Mouse (Mus musculus) liver, embryonic 11.5 days (tissue): ENCODE data around the gene Cpne1. TPM values are rescaled to one million over a fixed set of nuclear protein-coding genes. Genes with fewer than 3 reads are reported as not detected.
A peak's percentile ranks its signal among the peaks of the same experiment; 100 is the strongest.
"Not testable (repeated sequence)": the region's sequence is repeated elsewhere in the genome, so short reads cannot be mapped to it uniquely, and the experiment has no call there.

ENCODE experiments used
- ATAC-seq: fragments of 200-750 bp; cut with Nextera tagmentation; replicated peaks from 2 replicates; pipeline ENCODE4 v1.8.0; 2017; ENCODE audit warnings: moderate number of reproducible peaks, mild to moderate bottlenecking, moderate TSS enrichment, moderate library complexity; ENCODE audit not compliant: low FRiP score
- DNase-seq: peaks from one replicate; pipeline ENCODE4 v3.0.0-alpha.2; 2017; ENCODE audit warnings: low spot score
- H3K27ac ChIP-seq: fragments of 300-500 bp; sonication (generic); 2 replicates; pipeline ENCODE4 v1.5.1; 2014; ENCODE audit warnings: mild to moderate bottlenecking, low read depth, low read length, control low read depth
- H3K27me3 ChIP-seq: fragments of 300-500 bp; sonication (generic); replicated peaks from 2 replicates; pipeline ENCODE4 v1.6.1; 2014; ENCODE audit warnings: low read length, mixed read lengths; ENCODE audit not compliant: control insufficient read depth, insufficient read depth
- H3K36me3 ChIP-seq: fragments of 300-500 bp; sonication (generic); 2 replicates; pipeline ENCODE4 v1.6.1; 2014; ENCODE audit warnings: mild to moderate bottlenecking, low read length, moderate library complexity, mixed read lengths; ENCODE audit not compliant: control insufficient read depth, insufficient read depth
- H3K4me1 ChIP-seq: fragments of 300-500 bp; sonication (generic); replicated peaks from 2 replicates; pipeline ENCODE4 v1.6.1; 2014; ENCODE audit warnings: low read length, mixed read lengths; ENCODE audit not compliant: control insufficient read depth, insufficient read depth
- H3K4me2 ChIP-seq: fragments of 300-500 bp; sonication (generic); 2 replicates; pipeline ENCODE4 v1.6.1; 2014; ENCODE audit warnings: mild to moderate bottlenecking, control low read depth, moderate library complexity
- H3K4me3 ChIP-seq: fragments of 300-500 bp; sonication (generic); 2 replicates; pipeline ENCODE4 v1.5.1; 2014; ENCODE audit warnings: low read depth, low read length, control low read depth
- H3K9ac ChIP-seq: fragments of 300-500 bp; sonication (generic); 2 replicates; pipeline ENCODE4 v1.6.1; 2014; ENCODE audit warnings: low read depth, low read length, control low read depth
- H3K9me3 ChIP-seq: fragments of 300-500 bp; sonication (generic); 2 replicates; pipeline ENCODE4 v1.6.1; 2016; ENCODE audit warnings: low read length, inconsistent platforms, mixed read lengths; ENCODE audit not compliant: control insufficient read depth
- WGBS: fragments of 180-500 bp; shearing (Covaris S2); extraction: QIAGEN DNeasy Blood & Tissue Kit; methylation state at CpG from one replicate; pipeline ENCODE4 v1.1.7; 2014; 5-methylcytosine and 5-hydroxymethylcytosine counted together
- polyA plus RNA-seq: library from polyadenylated mRNA; unstranded; fragments of >200 nt; fragmentation: Nextera tagmentation; extraction: Ambion mirVana; gene quantifications from 2 replicates; pipeline ENCODE4 v1.2.1, GENCODE M21; 2014

The Cpne1 gene
- polyA plus RNA-seq, 1 experiment from 2014 or later, result 55.8 TPM

GRCm38 (mm10) chr2:156142820-156143219 is 31.1 kb upstream of the Cpne1 start:
- Histone ChIP-seq H3K4me1 (peaks cover 8% of the 10 kb centered on the region; the same call in 1 of the 2 replicates), H3K4me2 (peak overlapping the region; percentile 79), H3K4me3 (peak overlapping the region; percentile 89), H3K9me3 (no peaks in the 10 kb centered on the region), H3K27ac (no peak overlapping the region), H3K27me3 (no peaks in the 10 kb centered on the region), H3K36me3 (peaks cover 18% of the 10 kb centered on the region), H3K9ac (peak overlapping the region; percentile 97)
- 86% methylated on average over 2 of the region's 2 CpGs for WGBS
- DNase-seq (no peak), ATAC-seq (no peak)

- H3K4me1 ChIP-seq, result no peaks in the 10 kb centered on the region
- DNase-seq, result no peak
- H3K27ac ChIP-seq, result no peak overlapping the region
- no peaks in the 10 kb centered on the region for H3K9me3 ChIP-seq
- 84% methylated on average over 6 of the region's 6 CpGs for WGBS
- H3K36me3 ChIP-seq, result peaks cover 13% of the 10 kb centered on the region
- H3K4me3 ChIP-seq, result no peak overlapping the region
- no peak overlapping the region for H3K9ac ChIP-seq
- no peak for ATAC-seq
- no peaks in the 10 kb centered on the region for H3K27me3 ChIP-seq
- H3K4me2 ChIP-seq, result no peak overlapping the region
Observed at GRCm38 (mm10) chr2:156135695-156136094, 23.9 kb upstream of the Cpne1 start.

GRCm38 (mm10) chr2:156134161-156134560 is 22.4 kb upstream of the Cpne1 start:
- Histone ChIP-seq H3K4me1 (no peaks in the 10 kb centered on the region), H3K4me3 (no peak overlapping the region), H3K9ac (no peak overlapping the region), H3K4me2 (no peak overlapping the region), H3K36me3 (peaks cover 9% of the 10 kb centered on the region), H3K9me3 (no peaks in the 10 kb centered on the region), H3K27ac (no peak overlapping the region), H3K27me3 (no peaks in the 10 kb centered on the region)
- no peak for DNase-seq
- no peak for ATAC-seq
- WGBS, result 83% methylated on average over 5 of the region's 5 CpGs

GRCm38 (mm10) chr2:156126992-156127391 is 15.2 kb upstream of the Cpne1 start, which contains the start of gene Gm28036:
Gm28036 (minus strand) TSS chr2:156127092.
- H3K9ac ChIP-seq, result no peak within 1 kb of the TSS
- peaks cover 20% of the 10 kb centered on the region for H3K36me3 ChIP-seq
- 92% methylated on average over 5 of the region's 5 CpGs for WGBS
- no peaks in the 10 kb centered on the region for H3K9me3 ChIP-seq
- no peak within 1 kb of the TSS for H3K4me3 ChIP-seq
- H3K4me1 ChIP-seq, result no peaks in the 10 kb centered on the region
- no peak for DNase-seq
- H3K4me2 ChIP-seq, result no peak within 1 kb of the TSS
- no peak for ATAC-seq
- no peak within 1 kb of the TSS for H3K27ac ChIP-seq
- H3K27me3 ChIP-seq, result no peaks in the 10 kb centered on the region

GRCm38 (mm10) chr2:156123731-156124130 is 12.0 kb upstream of the Cpne1 start:
- no peaks in the 10 kb centered on the region for H3K4me1 ChIP-seq
- no peak overlapping the region for H3K27ac ChIP-seq
- DNase-seq (no peak), ATAC-seq (no peak)
- no peak overlapping the region for H3K4me3 ChIP-seq
- no peak overlapping the region for H3K9ac ChIP-seq
- whole genome bisulfite sequencing, result 91% methylated on average over 5 of the region's 5 CpGs
- H3K9me3 ChIP-seq, result no peaks in the 10 kb centered on the region
- H3K36me3 ChIP-seq, result peaks cover 15% of the 10 kb centered on the region; the same call in 1 of the 2 replicates
- H3K27me3 ChIP-seq, result no peaks in the 10 kb centered on the region
- H3K4me2 ChIP-seq, result no peak overlapping the region

GRCm38 (mm10) chr2:156119566-156119965 is 7.8 kb upstream of the Cpne1 start:
- Histone ChIP-seq H3K4me1 (no peaks in the 10 kb centered on the region), H3K9ac (no peak overlapping the region), H3K27me3 (no peaks in the 10 kb centered on the region), H3K9me3 (no peaks in the 10 kb centered on the region), H3K36me3 (peaks cover 6% of the 10 kb centered on the region; the same call in 1 of the 2 replicates), H3K27ac (no peak overlapping the region), H3K4me2 (no peak overlapping the region), H3K4me3 (no peak overlapping the region)
- no peak for ATAC-seq
- no peak for DNase-seq

- not testable (repeated sequence) for H3K36me3 ChIP-seq, ATAC-seq, H3K9me3 ChIP-seq, H3K27me3 ChIP-seq, DNase-seq
- WGBS, result 19% methylated on average over 5 of the region's 5 CpGs
- H3K9ac ChIP-seq, result peak overlapping the region; percentile 86
- peaks cover 15% of the 10 kb centered on the region for H3K4me1 ChIP-seq
- peak overlapping the region; percentile 88 for H3K4me3 ChIP-seq
- peak overlapping the region; percentile 87 for H3K27ac ChIP-seq
- peak overlapping the region; percentile 86 for H3K4me2 ChIP-seq
Observed at GRCm38 (mm10) chr2:156112080-156112423, 287 bp upstream of the Cpne1 start.

- ATAC-seq (peak; percentile 74), DNase-seq (no peak)
- Histone ChIP-seq H3K27me3 (no peaks in the 10 kb centered on the region), H3K9ac (peak overlapping the region; percentile 86), H3K36me3 (peaks cover 2% of the 10 kb centered on the region; the same call in 1 of the 2 replicates), H3K4me3 (peak overlapping the region; percentile 88), H3K4me1 (peaks cover 15% of the 10 kb centered on the region), H3K4me2 (peak overlapping the region; percentile 86), H3K27ac (peak overlapping the region; percentile 87), H3K9me3 (no peaks in the 10 kb centered on the region)
- under 1% methylated on average over 16 of the region's 16 CpGs for WGBS
Observed at GRCm38 (mm10) chr2:156110627-156111357, 973 bp downstream of the Cpne1 start.

- H3K36me3 ChIP-seq, result peaks cover 14% of the 10 kb centered on the region
- no peaks in the 10 kb centered on the region for H3K27me3 ChIP-seq
- DNase-seq (no peak), ATAC-seq (no peak)
- H3K4me2 ChIP-seq, result no peak overlapping the region
- H3K9me3 ChIP-seq, result no peaks in the 10 kb centered on the region
- H3K27ac ChIP-seq, result no peak overlapping the region
- no peak overlapping the region for H3K4me3 ChIP-seq
- H3K9ac ChIP-seq, result no peak overlapping the region
- 85% methylated on average over 5 of the region's 5 CpGs for WGBS
- H3K4me1 ChIP-seq, result no peaks in the 10 kb centered on the region
Observed at GRCm38 (mm10) chr2:156091926-156092325, 19.8 kb downstream of the Cpne1 start.
